Mouse (Mus musculus): ENCODE results near the gene Pcdh9. TPM values are rescaled to one million over a fixed set of nuclear protein-coding genes. Genes with fewer than 3 reads are reported as not detected.
"Not testable (repeated sequence)": the region's sequence is repeated elsewhere in the genome, so short reads cannot be mapped to it uniquely, and the experiment has no call there.

Gene Pcdh9
- polyA plus RNA-seq, 1 experiment from 2014 or later = 71.7 TPM

GRCm38 (mm10) chr14:93214846-93215245, 675.6 kb downstream of the Pcdh9 start:
- ATAC-seq (ENCODE audit: low FRiP score, low read depth); H3K4me3 ChIP-seq; H3K4me2 ChIP-seq (replicated peaks); H3K36me3 ChIP-seq; H3K4me1 ChIP-seq; H3K27ac ChIP-seq (replicated peaks); H3K9ac ChIP-seq (replicated peaks); H3K9me3 ChIP-seq; H3K27me3 ChIP-seq: not testable (repeated sequence)
- WGBS = 97% methylated on average over 9 of the region's 15 CpGs

GRCm38 (mm10) chr14:93199791-93200190, 690.7 kb downstream of the Pcdh9 start:
- no peaks in the 10 kb centered on the region for H3K36me3 ChIP-seq
- H3K9me3 ChIP-seq = no peaks in the 10 kb centered on the region
- H3K4me3 ChIP-seq = no peak overlapping the region
- H3K9ac ChIP-seq (replicated peaks) = no peak overlapping the region
- H3K4me2 ChIP-seq (replicated peaks) = no peak overlapping the region
- H3K4me1 ChIP-seq = no peaks in the 10 kb centered on the region
- no peak for ATAC-seq (ENCODE audit: low FRiP score, low read depth)
- H3K27ac ChIP-seq (replicated peaks) = no peak overlapping the region
- no peaks in the 10 kb centered on the region for H3K27me3 ChIP-seq
- WGBS = 91% methylated on average over 2 of the region's 2 CpGs

GRCm38 (mm10) chr14:93182606-93183491, 707.6 kb downstream of the Pcdh9 start:
- Histone ChIP-seq H3K36me3 (no peaks in the 10 kb centered on the region), H3K4me3 (no peak overlapping the region), H3K4me1 (no peaks in the 10 kb centered on the region), H3K27ac (replicated peaks) (no peak overlapping the region), H3K27me3 (no peaks in the 10 kb centered on the region), H3K9ac (replicated peaks) (no peak overlapping the region), H3K4me2 (replicated peaks) (no peak overlapping the region), H3K9me3 (no peaks in the 10 kb centered on the region)
- 88% methylated on average over 9 of the region's 9 CpGs for WGBS
- ATAC-seq (ENCODE audit: low FRiP score, low read depth) = no peak

GRCm38 (mm10) chr14:93169201-93169600, 721.3 kb downstream of the Pcdh9 start:
- ATAC-seq (ENCODE audit: low FRiP score, low read depth) = no peak
- no peaks in the 10 kb centered on the region for H3K9me3 ChIP-seq
- no peaks in the 10 kb centered on the region for H3K4me1 ChIP-seq
- H3K27me3 ChIP-seq = no peaks in the 10 kb centered on the region
- no peak overlapping the region for H3K4me2 ChIP-seq (replicated peaks)
- H3K27ac ChIP-seq (replicated peaks) = no peak overlapping the region
- H3K36me3 ChIP-seq = no peaks in the 10 kb centered on the region
- no peak overlapping the region for H3K9ac ChIP-seq (replicated peaks)
- no peak overlapping the region for H3K4me3 ChIP-seq

GRCm38 (mm10) chr14:93168367-93168766, 722.1 kb downstream of the Pcdh9 start:
- WGBS = 58% methylated on average over 2 of the region's 2 CpGs
- Histone ChIP-seq H3K27ac (replicated peaks) (no peak overlapping the region), H3K36me3 (no peaks in the 10 kb centered on the region), H3K4me3 (no peak overlapping the region), H3K9ac (replicated peaks) (no peak overlapping the region), H3K27me3 (no peaks in the 10 kb centered on the region), H3K9me3 (no peaks in the 10 kb centered on the region), H3K4me1 (0 out of 2 replicates have a peak, but pooled peaks cover 3% of the 10 kb centered on the region), H3K4me2 (replicated peaks) (no peak overlapping the region)
- no peak for ATAC-seq (ENCODE audit: low FRiP score, low read depth)

- Histone ChIP-seq H3K27ac (replicated peaks) (no peak overlapping the region), H3K4me3 (no peak overlapping the region), H3K4me1 (no peaks in the 10 kb centered on the region), H3K27me3 (no peaks in the 10 kb centered on the region), H3K9me3 (no peaks in the 10 kb centered on the region), H3K9ac (replicated peaks) (no peak overlapping the region), H3K4me2 (replicated peaks) (no peak overlapping the region), H3K36me3 (no peaks in the 10 kb centered on the region)
- 87% methylated on average over 6 of the region's 6 CpGs for WGBS
- ATAC-seq (ENCODE audit: low FRiP score, low read depth) = no peak
These were observed 747.1 kb downstream of the Pcdh9 start for GRCm38 (mm10) chr14:93143414-93143813.

GRCm38 (mm10) chr14:93142076-93142475, 748.4 kb downstream of the Pcdh9 start:
- Histone ChIP-seq H3K9ac (replicated peaks) (no peak overlapping the region), H3K9me3 (no peaks in the 10 kb centered on the region), H3K4me3 (no peak overlapping the region), H3K4me2 (replicated peaks) (no peak overlapping the region), H3K27me3 (no peaks in the 10 kb centered on the region), H3K36me3 (no peaks in the 10 kb centered on the region), H3K4me1 (no peaks in the 10 kb centered on the region), H3K27ac (replicated peaks) (no peak overlapping the region)
- ATAC-seq (ENCODE audit: low FRiP score, low read depth) = no peak
- WGBS = 88% methylated on average over 4 of the region's 4 CpGs

GRCm38 (mm10) chr14:93126993-93127392, 763.5 kb downstream of the Pcdh9 start:
- ATAC-seq (ENCODE audit: low FRiP score, low read depth) = no peak
- Histone ChIP-seq H3K9ac (replicated peaks) (no peak overlapping the region), H3K36me3 (no peaks in the 10 kb centered on the region), H3K9me3 (no peaks in the 10 kb centered on the region), H3K27ac (replicated peaks) (no peak overlapping the region), H3K4me1 (no peaks in the 10 kb centered on the region), H3K27me3 (no peaks in the 10 kb centered on the region), H3K4me3 (no peak overlapping the region), H3K4me2 (replicated peaks) (no peak overlapping the region)
- WGBS = 86% methylated on average over 3 of the region's 3 CpGs

GRCm38 (mm10) chr14:93102755-93103154, 787.7 kb downstream of the Pcdh9 start:
- H3K36me3 ChIP-seq = no peaks in the 10 kb centered on the region
- ATAC-seq (ENCODE audit: low FRiP score, low read depth) = no peak
- H3K4me1 ChIP-seq = no peaks in the 10 kb centered on the region
- no peak overlapping the region for H3K9ac ChIP-seq (replicated peaks)
- H3K27ac ChIP-seq (replicated peaks) = no peak overlapping the region
- H3K9me3 ChIP-seq = no peaks in the 10 kb centered on the region
- 56% methylated on average over 2 of the region's 2 CpGs for WGBS
- H3K27me3 ChIP-seq = no peaks in the 10 kb centered on the region
- H3K4me3 ChIP-seq = no peak overlapping the region
- no peak overlapping the region for H3K4me2 ChIP-seq (replicated peaks)

- Histone ChIP-seq H3K27me3 (no peaks in the 10 kb centered on the region), H3K27ac (replicated peaks) (no peak overlapping the region), H3K4me2 (replicated peaks) (no peak overlapping the region), H3K4me1 (no peaks in the 10 kb centered on the region), H3K4me3 (no peak overlapping the region), H3K9me3 (no peaks in the 10 kb centered on the region), H3K36me3 (no peaks in the 10 kb centered on the region), H3K9ac (replicated peaks) (no peak overlapping the region)
- no peak for ATAC-seq (ENCODE audit: low FRiP score, low read depth)
- WGBS = 75% methylated on average over 2 of the region's 2 CpGs
These were observed 795.4 kb downstream of the Pcdh9 start for GRCm38 (mm10) chr14:93095081-93095480.

- H3K36me3 ChIP-seq = no peaks in the 10 kb centered on the region
- H3K4me2 ChIP-seq (replicated peaks) = no peak overlapping the region
- no peak overlapping the region for H3K4me3 ChIP-seq
- no peaks in the 10 kb centered on the region for H3K4me1 ChIP-seq
- no peaks in the 10 kb centered on the region for H3K9me3 ChIP-seq
- H3K27me3 ChIP-seq = no peaks in the 10 kb centered on the region
- no peak overlapping the region for H3K27ac ChIP-seq (replicated peaks)
- no peak for ATAC-seq (ENCODE audit: low FRiP score, low read depth)
- H3K9ac ChIP-seq (replicated peaks) = no peak overlapping the region
- 90% methylated on average over 4 of the region's 4 CpGs for whole genome bisulfite sequencing
These were observed 797.7 kb downstream of the Pcdh9 start for GRCm38 (mm10) chr14:93092806-93093205.

GRCm38 (mm10) chr14:93085646-93086045, 804.8 kb downstream of the Pcdh9 start:
- ATAC-seq (ENCODE audit: low FRiP score, low read depth) = no peak
- 77% methylated on average over 2 of the region's 2 CpGs for WGBS
- Histone ChIP-seq H3K9me3 (no peaks in the 10 kb centered on the region), H3K4me2 (replicated peaks) (no peak overlapping the region), H3K4me1 (peaks cover 11% of the 10 kb centered on the region; the same call in 1 of the 2 replicates), H3K27ac (replicated peaks) (no peak overlapping the region), H3K27me3 (no peaks in the 10 kb centered on the region), H3K4me3 (no peak overlapping the region), H3K9ac (replicated peaks) (no peak overlapping the region), H3K36me3 (no peaks in the 10 kb centered on the region)

Measured in midbrain, embryonic 12.5 days (tissue).